Mouse (Mus musculus) spleen, adult 12 weeks (tissue): ENCODE results near the gene Gpr22.

Experiments
- DNase-seq: peaks from one replicate; pipeline ENCODE4 v3.0.0; 2022; ENCODE audit warnings: low spot score

Gene Gpr22

DNA sequence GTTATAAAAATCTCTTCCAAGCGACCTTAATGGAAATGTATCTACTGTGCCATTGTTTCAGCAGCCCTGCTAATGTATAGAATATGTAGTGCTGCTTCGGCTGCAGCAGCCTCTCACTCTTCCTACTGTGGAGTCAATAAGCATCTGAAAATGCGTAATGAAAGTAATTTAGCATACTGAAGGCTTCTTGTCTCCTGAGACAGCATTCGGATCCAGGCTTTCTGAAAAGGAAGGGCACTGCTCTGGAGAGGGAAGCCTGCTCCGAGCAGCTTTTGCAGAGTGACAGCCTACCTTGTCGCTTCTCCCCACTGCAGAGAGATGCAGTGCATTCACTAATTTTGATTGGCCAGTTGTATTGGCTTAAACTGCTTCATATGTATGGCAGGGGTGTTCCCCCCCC lies at the start of gene Gpr22:
TSS of gene Gpr22 (minus strand) at position 348 of the 400 bp plus-strand sequence.
- no peak for DNase-seq

- DNase-seq = no peak
Measured at GRCm38 (mm10) chr12:31755885-31756755, 42.4 kb upstream of the Gpr22 start.

- no peak for DNase-seq
Measured at GRCm38 (mm10) chr12:31754465-31754864, 40.7 kb upstream of the Gpr22 start.

- no peak for DNase-seq
Measured at GRCm38 (mm10) chr12:31749846-31750245, 36.1 kb upstream of the Gpr22 start.

DNA sequence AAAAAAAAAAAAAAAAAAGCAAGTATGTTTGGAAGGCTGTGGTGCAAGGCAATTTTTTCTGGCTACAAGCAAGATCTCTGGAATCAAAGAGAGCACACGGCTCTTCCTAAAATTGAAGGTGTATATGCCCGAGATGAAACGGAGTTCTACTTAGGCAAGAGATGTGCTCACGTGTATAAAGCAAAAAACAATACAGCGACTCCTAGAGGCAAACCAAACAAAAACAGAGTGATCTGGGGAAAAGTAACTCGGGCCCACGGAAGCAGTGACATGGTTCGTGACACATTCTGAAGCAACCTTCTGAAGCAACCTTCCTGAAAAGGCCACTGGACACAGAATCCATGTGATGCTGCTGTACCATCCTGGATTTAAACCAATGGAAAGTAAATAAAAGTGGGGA lies 33.6 kb upstream of the Gpr22 start:
- DNase-seq = no peak

GRCm38 (mm10) chr12:31734616-31735015 lies 20.9 kb upstream of the Gpr22 start:
- DNase-seq = no peak

- DNase-seq = no peak
Measured at GRCm38 (mm10) chr12:31730126-31730525, 16.4 kb upstream of the Gpr22 start.

- DNase-seq = no peak
Measured at GRCm38 (mm10) chr12:31726707-31727106, 13.0 kb upstream of the Gpr22 start.

DNA sequence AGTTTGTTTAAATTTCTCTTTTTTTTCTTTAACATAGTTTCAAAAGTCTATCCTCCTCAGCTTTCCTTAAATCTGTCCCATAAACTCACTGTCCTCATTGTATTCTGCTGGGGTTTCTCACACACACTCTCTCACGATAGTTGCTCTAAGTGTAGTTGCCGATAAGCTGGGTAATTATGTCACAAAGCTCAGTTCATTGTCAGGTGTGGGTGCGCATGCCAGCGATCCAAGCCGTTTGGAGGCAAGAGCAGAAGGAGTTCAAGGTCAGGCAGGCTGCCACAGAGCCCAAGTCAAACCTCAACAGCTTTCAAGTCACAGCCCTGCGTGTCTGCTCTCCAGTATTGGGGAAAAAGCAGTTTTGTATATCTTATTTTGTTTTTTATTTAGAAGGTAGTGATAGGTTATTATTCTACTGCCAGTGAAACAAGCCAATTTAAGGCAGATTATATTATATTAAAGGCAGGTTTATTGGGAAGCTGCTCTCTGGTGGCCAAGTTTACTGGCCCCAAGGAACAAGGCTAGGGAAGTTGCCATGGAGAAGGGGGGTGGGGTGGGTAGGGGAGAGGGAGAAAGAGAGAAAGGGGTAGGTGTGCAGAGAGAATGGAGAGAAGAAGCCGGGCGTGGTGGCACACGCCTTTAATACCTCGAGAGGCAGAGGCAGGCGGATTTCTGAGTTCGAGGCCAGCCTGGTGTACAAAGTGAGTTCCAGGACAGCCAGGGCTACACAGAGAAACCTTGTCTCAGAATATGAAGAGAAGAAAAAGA lies 11.9 kb upstream of the Gpr22 start:
- no peak for DNase-seq

- no peak for DNase-seq
Measured at GRCm38 (mm10) chr12:31724576-31724975, 10.8 kb upstream of the Gpr22 start.

GRCm38 (mm10) chr12:31719586-31720275 lies 6.0 kb upstream of the Gpr22 start:
- DNase-seq = no peak

GRCm38 (mm10) chr12:31714070-31714469 lies 323 bp upstream of the Gpr22 start:
- DNase-seq = no peak

GRCm38 (mm10) chr12:31712727-31713126 lies 1.0 kb downstream of the Gpr22 start:
- DNase-seq = no peak

DNA sequence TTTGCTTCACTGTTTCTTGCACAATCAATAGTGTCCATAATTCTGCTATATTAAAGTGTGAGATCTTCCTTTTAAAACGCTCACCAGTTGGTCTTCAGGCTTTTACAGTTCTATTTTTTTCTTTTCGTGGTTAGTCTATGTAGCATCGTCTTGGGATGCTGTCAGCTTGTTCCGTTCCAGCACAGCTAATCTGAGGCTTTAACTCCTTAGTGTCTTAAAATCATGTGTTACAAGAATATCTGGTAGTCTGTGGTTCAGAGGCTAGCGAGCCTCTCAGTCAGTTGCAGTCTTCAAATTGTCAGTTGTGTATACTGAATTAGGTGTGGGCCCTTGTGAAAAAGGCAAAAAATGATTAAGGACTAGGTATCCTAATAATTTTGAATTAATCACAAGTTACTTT lies 1.5 kb downstream of the Gpr22 start:
- DNase-seq = no peak

GRCm38 (mm10) chr12:31709665-31710064 lies 4.1 kb downstream of the Gpr22 start:
- no peak for DNase-seq

- DNase-seq = no peak
Measured at GRCm38 (mm10) chr12:31707531-31707930, 6.2 kb downstream of the Gpr22 start.

- no peak for DNase-seq
Measured at GRCm38 (mm10) chr12:31706168-31706567, 7.6 kb downstream of the Gpr22 start.

DNA sequence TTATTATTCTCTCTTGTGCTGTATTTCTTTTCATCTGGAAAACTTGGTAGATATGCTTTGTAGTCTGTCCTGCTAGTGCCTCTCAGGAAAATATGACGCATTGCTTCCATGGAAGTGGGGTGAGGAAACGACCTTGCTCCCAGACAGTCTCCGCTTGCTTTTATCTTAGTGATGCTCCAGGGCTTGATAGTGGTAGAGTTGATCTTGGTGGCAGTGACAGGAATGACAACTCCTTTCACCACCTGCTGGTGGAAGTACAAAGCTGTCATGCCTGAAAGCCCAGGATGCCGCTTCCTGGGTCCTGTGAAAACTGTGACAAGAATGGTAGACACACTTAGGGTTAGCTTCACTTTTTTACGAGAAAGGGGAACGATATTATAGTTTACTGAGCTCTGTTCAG lies 9.8 kb downstream of the Gpr22 start:
- no peak for DNase-seq

DNA sequence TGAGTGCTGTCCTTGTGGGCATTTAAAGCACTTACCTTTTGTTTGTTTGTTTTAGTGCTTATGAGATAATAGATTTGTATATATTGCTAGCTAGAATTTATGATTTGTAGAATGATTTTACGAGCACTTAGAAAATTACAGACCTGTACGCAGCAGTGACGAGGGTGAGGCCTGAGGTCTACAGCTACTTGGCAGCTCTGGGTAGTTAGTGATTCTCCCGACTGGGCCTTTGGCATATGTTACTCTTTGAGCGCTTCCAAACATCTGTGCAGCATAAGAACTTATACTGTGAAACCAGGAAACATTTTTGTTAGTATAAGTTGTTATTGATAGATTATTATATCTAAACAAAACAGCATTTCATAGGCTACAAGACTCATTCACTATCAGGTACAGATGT lies 12.3 kb downstream of the Gpr22 start:
- no peak for DNase-seq

DNA sequence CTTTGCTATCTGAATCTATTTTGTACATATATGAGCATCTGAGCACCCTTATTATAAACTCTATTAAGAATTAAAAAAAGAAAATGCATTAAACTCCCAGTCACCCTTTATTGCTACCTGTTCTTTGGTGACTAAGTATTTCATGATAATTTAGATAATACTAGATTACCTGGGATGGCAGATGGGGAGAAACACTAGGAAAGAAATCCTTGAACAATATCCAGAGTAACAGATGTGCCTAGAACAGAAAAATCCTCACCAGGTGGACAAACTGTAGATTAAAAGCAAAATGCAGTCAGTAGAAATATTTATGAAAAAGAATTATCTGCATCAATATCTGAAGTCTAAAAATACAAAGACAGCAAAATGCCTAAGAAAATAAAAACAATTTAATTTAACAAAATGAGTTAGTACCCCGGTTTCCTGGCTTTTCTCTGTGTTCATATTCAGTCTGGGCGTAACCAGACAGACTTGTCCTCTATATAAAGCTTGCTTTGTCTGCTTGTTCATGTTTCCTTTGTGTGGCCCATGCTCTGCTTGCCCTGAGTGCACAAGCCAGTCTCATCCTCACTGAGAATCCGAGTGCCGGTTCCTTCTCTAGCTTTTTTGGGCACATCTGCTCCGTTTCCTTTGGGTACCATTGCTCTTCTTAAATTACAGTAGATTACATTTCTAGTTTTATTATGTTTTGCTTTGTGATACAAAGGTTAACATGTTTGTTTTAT lies 13.0 kb downstream of the Gpr22 start:
- no peak for DNase-seq

- no peak for DNase-seq
Measured at GRCm38 (mm10) chr12:31693278-31693677, 20.5 kb downstream of the Gpr22 start.

DNA sequence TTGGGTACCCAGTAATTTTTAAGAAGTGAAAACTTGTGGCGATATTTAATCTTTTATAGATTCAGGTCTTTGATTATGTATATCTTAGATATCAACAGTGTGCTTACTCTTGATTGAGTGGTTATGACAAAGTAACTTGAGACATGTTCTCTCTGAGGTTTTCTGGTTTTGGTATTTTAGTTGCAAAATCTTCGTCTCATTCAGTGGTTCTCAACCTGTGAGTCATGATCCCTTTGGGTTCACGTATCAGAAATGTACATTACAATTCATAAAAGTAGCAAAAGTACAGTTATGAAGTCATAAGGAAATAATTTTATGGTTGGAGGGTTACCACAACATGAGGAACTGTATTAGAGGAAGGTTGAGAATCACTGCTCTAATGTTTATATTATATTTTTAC lies 27.1 kb downstream of the Gpr22 start:
- no peak for DNase-seq
